21 mouse cellular contexts compared by ENCODE assay signal in genomic region chr11:29679942-29680341, GRCm38 (mm10). TPM values are rescaled to one million over a fixed set of nuclear protein-coding genes. Genes with fewer than 3 reads are reported as not detected.
DNase-seq lines count a peak whose midpoint lies in the region; ATAC-seq and TF ChIP-seq lines count a peak whose summit lies in the region.
"Had no signal": no experiment of that assay in that cellular context is flagged by ENCODE, and none has a peak within 500 bp of the region (broad histone marks: within the 10 kb centered on the region; RNA-seq: fewer than 3 reads in every experiment).

No protein-coding gene starts in this region.

- no peaks in the 10 kb centered on the region for H3K4me1 ChIP-seq in ES-Bruce4 (ENCODE audit: control insufficient read depth, insufficient read depth, low read length)
- H3K4me1 ChIP-seq: embryonic facial prominence, embryonic 13.5 days; forebrain, embryonic 13.5 days; hindbrain, embryonic 10.5 days; intestine, embryonic 15.5 days had no signal

- H3K36me3 ChIP-seq in ES-Bruce4 (ENCODE audit: control insufficient read depth, insufficient read depth, low read length, poor library complexity, severe bottlenecking), result no peaks in the 10 kb centered on the region
- H3K36me3 ChIP-seq: embryonic facial prominence, embryonic 13.5 days; hindbrain, embryonic 10.5 days; intestine, embryonic 15.5 days had no signal

- H3K9me3 ChIP-seq in ES-Bruce4 (replicated peaks; ENCODE audit: control insufficient read depth, insufficient read depth, low read length, poor library complexity, severe bottlenecking), result peaks cover 40% of the 10 kb centered on the region
- H3K9me3 ChIP-seq: embryonic facial prominence, embryonic 13.5 days; forebrain, embryonic 13.5 days; hindbrain, embryonic 10.5 days; intestine, embryonic 15.5 days had no signal

- no peak for ATAC-seq in activated CD4-positive, CD25-positive, alpha-beta regulatory T cell, adult 4 months
- ATAC-seq: forebrain, embryonic 13.5 days; forebrain, postnatal 0 days; intestine, embryonic 15.5 days had no signal

- no peak for TF ChIP-seq EP300 in ES-Bruce4 (IDR thresholded peaks at IDR 0.05; ENCODE audit: insufficient read depth, low read depth, low read length)

- no peak overlapping the region for H3K4me3 ChIP-seq in ES-Bruce4 (ENCODE audit: low read depth, low read length)
- H3K4me3 ChIP-seq in gastrocnemius, adult 2 months, result no peak overlapping the region
- H3K4me3 ChIP-seq: embryonic facial prominence, embryonic 13.5 days; forebrain, embryonic 13.5 days; hindbrain, embryonic 10.5 days; intestine, embryonic 15.5 days had no signal

- TF ChIP-seq POLR2A in ES-Bruce4 (IDR thresholded peaks at IDR 0.05; ENCODE audit: insufficient read depth, low read length), result no peak

- TF ChIP-seq CTCF in ES-Bruce4 (IDR thresholded peaks at IDR 0.05; ENCODE audit: low read depth, low read length), result no peak
- TF ChIP-seq CTCF in gastrocnemius, adult 2 months (IDR thresholded peaks at IDR 0.05), result no peak

- DNase-seq in embryo, embryonic 10.5 days (ENCODE audit: low spot score), result peak; percentile 3
- no peak for DNase-seq in embryo, embryonic 9.5 days (ENCODE audit: extremely low spot score)
- DNase-seq in NIH3T3 (ENCODE audit: low read depth), result peak; percentile 73
- peak; percentile 9 for DNase-seq in gonadal fat pad, adult 2 months (ENCODE audit: low read depth)
- DNase-seq in gastrocnemius, adult 2 months, result no peak
- no peak for DNase-seq in heart, postnatal 14 days
- DNase-seq: adrenal gland, postnatal 10 days; cerebellum, adult 11 months; cerebellum, adult 9-11 months; cerebellum, postnatal 36 days; forebrain, postnatal 0 days; gastrocnemius, postnatal 25 days; heart, adult 11 months; kidney, adult 18-20 months had no signal

- H3K27ac ChIP-seq in ES-Bruce4 (ENCODE audit: insufficient read depth, low read length), result peak overlapping the region; percentile 64
- H3K27ac ChIP-seq in gastrocnemius, adult 2 months, result no peak overlapping the region
- H3K27ac ChIP-seq: embryonic facial prominence, embryonic 13.5 days; forebrain, embryonic 13.5 days; hindbrain, embryonic 10.5 days; hindbrain, embryonic 14.5 days; intestine, embryonic 15.5 days had no signal

- intact Hi-C loops in gastrocnemius, adult 2 months (cut with DNase I), result no loop called here
- intact Hi-C loops in heart, postnatal 14 days (cut with DNase I), result no loop called here

- no peak overlapping the region for H3K9ac ChIP-seq in ES-Bruce4 (ENCODE audit: low read depth, poor library complexity, severe bottlenecking)
- H3K9ac ChIP-seq: embryonic facial prominence, embryonic 13.5 days; forebrain, embryonic 13.5 days; forebrain, postnatal 0 days; hindbrain, embryonic 14.5 days; intestine, embryonic 15.5 days had no signal

- H3K27me3 ChIP-seq in ES-Bruce4 (ENCODE audit: control insufficient read depth, insufficient read depth, low read length, poor library complexity, severe bottlenecking), result no peaks in the 10 kb centered on the region
- H3K27me3 ChIP-seq: embryonic facial prominence, embryonic 13.5 days; forebrain, embryonic 13.5 days; intestine, embryonic 15.5 days had no signal

RNA-seq across cellular contexts. Expression of gene Rtn4, which starts 12.8 kb away (rescaled TPM):
- 384 and 410 TPM in 2 replicates for polyA plus RNA-seq in ES-Bruce4 (2011; ENCODE audit: insufficient read depth, insufficient read length, low read depth, missing spikeins)
- polyA plus RNA-seq in gonadal fat pad, adult 2 months (2012; rRNA removed), result 90.4 and 110 TPM in 2 replicates
- 10 to 100 TPM; 19.4 to 21.9 TPM for polyA plus RNA-seq in activated CD4-positive, CD25-positive, alpha-beta regulatory T cell, adult 4 months (2017; shearing (Covaris generic))
- 100 to 1,000 TPM; 639 to 764 TPM for total RNA-seq in gastrocnemius, adult 2 months (2021)
- 100 to 1,000 TPM; 113 to 115 TPM for total RNA-seq in heart, postnatal 14 days (2021)

Comparison
In these comparisons a context has a peak if more than half of its experiments do, and no peak if none do; other contexts are left out.
1. DNase-seq: peak in embryo, embryonic 10.5 days (single experiment), NIH3T3 (single experiment) and gonadal fat pad, adult 2 months (single experiment); none in embryo, embryonic 9.5 days (single experiment), gastrocnemius, adult 2 months (single experiment) and heart, postnatal 14 days (0 of 2).